Comparison of ENCODE assay signal across 22 mouse cellular contexts in genomic region chr10:123751676-123752280, GRCm38 (mm10).
DNase-seq lines count a peak whose midpoint lies in the region; ATAC-seq and TF ChIP-seq lines count a peak whose summit lies in the region.
"Had no signal": no experiment of that assay in that cellular context is flagged by ENCODE, and none has a peak within 500 bp of the region (broad histone marks: within the 10 kb centered on the region; RNA-seq: fewer than 3 reads in every experiment).

No protein-coding gene starts in this region.

- TF ChIP-seq CTCF in layer of hippocampus, adult 2 months (conservative IDR thresholded peaks at IDR 0.05) = no peak

- no peaks in the 10 kb centered on the region for H3K36me3 ChIP-seq in kidney, embryonic 15.5 days
- no peaks in the 10 kb centered on the region for H3K36me3 ChIP-seq in hindbrain, embryonic 13.5 days
- H3K36me3 ChIP-seq: embryonic facial prominence, embryonic 13.5 days; heart, embryonic 15.5 days; limb, embryonic 13.5 days; liver, embryonic 13.5 days; lung, embryonic 15.5 days; neural tube, embryonic 13.5 days had no signal

- no peak overlapping the region for H3K27ac ChIP-seq in kidney, embryonic 15.5 days
- peak overlapping the region; percentile 27; the same call in 1 of the 2 replicates for H3K27ac ChIP-seq in hindbrain, embryonic 13.5 days
- no peak overlapping the region for H3K27ac ChIP-seq in layer of hippocampus, adult 2 months
- H3K27ac ChIP-seq: embryonic facial prominence, embryonic 13.5 days; heart, embryonic 15.5 days; limb, embryonic 13.5 days; liver, embryonic 13.5 days; lung, embryonic 15.5 days; macrophage; neural tube, embryonic 13.5 days had no signal

- no peak overlapping the region for H3K9ac ChIP-seq in kidney, embryonic 15.5 days
- H3K9ac ChIP-seq in hindbrain, embryonic 13.5 days = no peak overlapping the region
- H3K9ac ChIP-seq: embryonic facial prominence, embryonic 13.5 days; heart, embryonic 15.5 days; limb, embryonic 13.5 days; liver, embryonic 13.5 days; lung, embryonic 15.5 days; neural tube, embryonic 13.5 days had no signal

- H3K9me3 ChIP-seq in kidney, embryonic 15.5 days (replicated peaks) = no peaks in the 10 kb centered on the region
- no peaks in the 10 kb centered on the region for H3K9me3 ChIP-seq in hindbrain, embryonic 13.5 days
- H3K9me3 ChIP-seq: embryonic facial prominence, embryonic 13.5 days; heart, embryonic 15.5 days; limb, embryonic 13.5 days; liver, embryonic 13.5 days; lung, embryonic 15.5 days; neural tube, embryonic 13.5 days had no signal

- H3K27me3 ChIP-seq in kidney, embryonic 15.5 days = no peaks in the 10 kb centered on the region
- H3K27me3 ChIP-seq in hindbrain, embryonic 13.5 days = no peaks in the 10 kb centered on the region
- H3K27me3 ChIP-seq: embryonic facial prominence, embryonic 13.5 days; heart, embryonic 15.5 days; limb, embryonic 13.5 days; liver, embryonic 13.5 days; lung, embryonic 15.5 days; neural tube, embryonic 13.5 days had no signal

- peak; percentile 91 for ATAC-seq in kidney, embryonic 15.5 days (replicated peaks; ENCODE audit: low FRiP score)
- no peak for ATAC-seq in hindbrain, embryonic 13.5 days (ENCODE audit: low FRiP score)
- ATAC-seq: intestine, postnatal 0 days had no signal

- H3K4me2 ChIP-seq in kidney, embryonic 15.5 days = no peak overlapping the region
- H3K4me2 ChIP-seq in hindbrain, embryonic 13.5 days = 0 out of 2 replicates have a peak overlapping the region, but pooled peaks have one; percentile 13
- H3K4me2 ChIP-seq: embryonic facial prominence, embryonic 13.5 days; heart, embryonic 15.5 days; limb, embryonic 13.5 days; liver, embryonic 13.5 days; lung, embryonic 15.5 days; midbrain, embryonic 11.5 days; neural tube, embryonic 13.5 days had no signal

- peaks cover 10% of the 10 kb centered on the region for H3K4me1 ChIP-seq in kidney, embryonic 15.5 days
- H3K4me1 ChIP-seq in hindbrain, embryonic 13.5 days (replicated peaks) = peaks cover 5% of the 10 kb centered on the region
- H3K4me1 ChIP-seq: embryonic facial prominence, embryonic 13.5 days; heart, embryonic 15.5 days; limb, embryonic 13.5 days; liver, embryonic 13.5 days; lung, embryonic 15.5 days had no signal

- H3K4me3 ChIP-seq in kidney, embryonic 15.5 days (replicated peaks) = no peak overlapping the region
- no peak overlapping the region for H3K4me3 ChIP-seq in hindbrain, embryonic 13.5 days
- H3K4me3 ChIP-seq in layer of hippocampus, adult 2 months = no peak overlapping the region
- H3K4me3 ChIP-seq: embryonic facial prominence, embryonic 13.5 days; heart, embryonic 15.5 days; limb, embryonic 13.5 days; liver, embryonic 13.5 days; lung, embryonic 15.5 days; neural tube, embryonic 13.5 days had no signal

- DNase-seq in kidney, postnatal 36 days = no peak
- peak; percentile 20 for DNase-seq in embryo, embryonic 10 days (ENCODE audit: low spot score)
- DNase-seq in embryo, embryonic 9.5 days (ENCODE audit: extremely low spot score) = peak; percentile 7
- DNase-seq in layer of hippocampus, adult 2 months (ENCODE audit: low spot score in 2 of 2) = no peak
- DNase-seq in urinary bladder, postnatal 10 days (ENCODE audit: low spot score) = no peak
- no peak for DNase-seq in thymus, postnatal 10 days (ENCODE audit: low spot score in 2 of 2)
- DNase-seq: adrenal gland, adult 2 months; cerebellum, adult 11-12 months; gastrocnemius, postnatal 36 days; heart, postnatal 4 days; liver, embryonic 13.5 days; spleen, adult 18-20 months had no signal

- 45% methylated on average over 6 of the region's 6 CpGs for WGBS in kidney, embryonic 15.5 days
- 45% methylated on average over 6 of the region's 6 CpGs for whole genome bisulfite sequencing in hindbrain, embryonic 13.5 days

Comparison
In these comparisons a context has a peak if more than half of its experiments do, and no peak if none do; other contexts are left out.
1. DNase-seq: peak in embryo, embryonic 10 days (single experiment) and embryo, embryonic 9.5 days (single experiment); none in kidney, postnatal 36 days (0 of 2), layer of hippocampus, adult 2 months (0 of 2), urinary bladder, postnatal 10 days (single experiment) and thymus, postnatal 10 days (0 of 2).